Mouse (Mus musculus): ENCODE results near the gene Nkap.

GRCm38 (mm10) chrX:37120212-37120611 lies 6.4 kb upstream of the Nkap start:
- TF ChIP-seq CTCF (IDR thresholded peaks at IDR 0.05; ENCODE audit: low read depth) (no peak), EP300 (IDR thresholded peaks at IDR 0.05; ENCODE audit: low read depth) (no peak)

All from heart, postnatal 0 days (tissue).